Mouse (Mus musculus) spleen, adult 2 months (tissue): ENCODE measurements around the gene Zfp786. TPM values are rescaled to one million over a fixed set of nuclear protein-coding genes. Genes with fewer than 3 reads are reported as not detected.

Experiments used
- DNase-seq, 2 experiments: peaks; one replicate each; pipeline versions ENCODE4 v3.0.0 to v3.0.0-alpha.2; 2012 to 2021; ENCODE audit warnings: low spot score in 2 of 2, low read depth in 1 of 2
- H3K27ac ChIP-seq: fragments of 200-500 bp; 2 replicates; pipeline ENCODE4 v1.5.1; 2012; ENCODE audit warnings: low read length, inconsistent platforms; ENCODE audit not compliant: insufficient read depth
- H3K27me3 ChIP-seq: fragments of 200-500 bp; 2 replicates; pipeline ENCODE4 v1.6.1; 2012; ENCODE audit warnings: mild to moderate bottlenecking, moderate library complexity, low read length, inconsistent platforms; ENCODE audit not compliant: control insufficient read depth, insufficient read depth
- H3K36me3 ChIP-seq: fragments of 200-500 bp; 2 replicates; pipeline ENCODE4 v1.6.1; 2012; ENCODE audit warnings: mild to moderate bottlenecking, low read length, inconsistent platforms; ENCODE audit not compliant: control insufficient read depth, insufficient read depth
- H3K4me1 ChIP-seq: fragments of 200-500 bp; 2 replicates; pipeline ENCODE4 v1.6.1; 2011; ENCODE audit warnings: inconsistent platforms; ENCODE audit not compliant: control insufficient read depth, insufficient read depth, insufficient read length
- H3K4me3 ChIP-seq: fragments of 200-500 bp; 2 replicates; pipeline ENCODE4 v1.5.1; 2011; ENCODE audit warnings: mild to moderate bottlenecking, inconsistent platforms; ENCODE audit not compliant: insufficient read depth, insufficient read length; ENCODE audit errors: extremely low read depth
- CTCF ChIP-seq: fragments of 200-500 bp; IDR thresholded peaks from 2 replicates; pipeline ENCODE4 v1.5.1; 2011; ENCODE audit warnings: mild to moderate bottlenecking, inconsistent platforms; ENCODE audit not compliant: insufficient read depth, insufficient read length, insufficient replicate concordance; ENCODE audit errors: extremely low read depth
- POLR2A ChIP-seq: fragments of 200-500 bp; IDR thresholded peaks from 2 replicates; pipeline ENCODE4 v1.6.1; 2011; ENCODE audit warnings: low read depth, low read length, inconsistent platforms
- WGBS: fragments of 180-500 bp; shearing (Covaris S2); methylation state at CpG from one replicate; pipeline ENCODE4 v1.1.7; 2018; 5-methylcytosine and 5-hydroxymethylcytosine counted together
- polyA plus RNA-seq: library from polyadenylated mRNA; depleted of rRNA; stranded (reverse); fragments of >200 nt; gene quantifications from 2 replicates; pipeline ENCODE4 v1.2.3, GENCODE M21; 2012

Gene Zfp786
- polyA plus RNA-seq, 1 experiment, result 0.13 TPM

- H3K4me3 ChIP-seq, result no peak overlapping the region
- peaks cover 50% of the 10 kb centered on the region for H3K36me3 ChIP-seq
- TF ChIP-seq CTCF (peak; percentile 70; the same call in 1 of the 2 replicates), POLR2A (no peak)
- H3K4me1 ChIP-seq, result no peaks in the 10 kb centered on the region
- H3K27me3 ChIP-seq, result no peaks in the 10 kb centered on the region
- no peak overlapping the region for H3K27ac ChIP-seq
- peak; percentile 59 to 60 for DNase-seq
- WGBS, result 48% methylated on average over 6 of the region's 6 CpGs
These were observed 31.6 kb downstream of the Zfp786 start for GRCm38 (mm10) chr6:47799079-47799478.

GRCm38 (mm10) chr6:47794106-47794830 lies 36.4 kb downstream of the Zfp786 start:
- no peaks in the 10 kb centered on the region for H3K4me1 ChIP-seq
- peak in 1 of 2 experiments; percentile 22 for DNase-seq
- peak; percentile 19; the same call in 1 of the 2 replicates for TF ChIP-seq CTCF
- no peak for TF ChIP-seq POLR2A
- peaks cover 15% of the 10 kb centered on the region for H3K36me3 ChIP-seq
- H3K4me3 ChIP-seq, result no peak overlapping the region
- H3K27me3 ChIP-seq, result no peaks in the 10 kb centered on the region
- no peak overlapping the region for H3K27ac ChIP-seq
- 75% methylated on average over 10 of the region's 10 CpGs for WGBS

- peaks cover 15% of the 10 kb centered on the region for H3K36me3 ChIP-seq
- H3K27ac ChIP-seq, result no peak overlapping the region
- TF ChIP-seq POLR2A (no peak), CTCF (no peak)
- WGBS, result 83% methylated on average over 5 of the region's 5 CpGs
- peaks cover 4% of the 10 kb centered on the region; the same call in 1 of the 2 replicates for H3K4me1 ChIP-seq
- DNase-seq, result no peak
- H3K27me3 ChIP-seq, result no peaks in the 10 kb centered on the region
- no peak overlapping the region for H3K4me3 ChIP-seq
These were observed 37.4 kb downstream of the Zfp786 start for GRCm38 (mm10) chr6:47793284-47793683.

GRCm38 (mm10) chr6:47792533-47792932 lies 38.1 kb downstream of the Zfp786 start:
- DNase-seq, result no peak
- H3K27me3 ChIP-seq, result no peaks in the 10 kb centered on the region
- H3K36me3 ChIP-seq, result peaks cover 11% of the 10 kb centered on the region
- TF ChIP-seq CTCF (no peak), POLR2A (no peak)
- no peak overlapping the region for H3K4me3 ChIP-seq
- 95% methylated on average over 2 of the region's 2 CpGs for WGBS
- H3K4me1 ChIP-seq, result peaks cover 4% of the 10 kb centered on the region; the same call in 1 of the 2 replicates
- H3K27ac ChIP-seq, result no peak overlapping the region

GRCm38 (mm10) chr6:47790745-47791144 lies 39.9 kb downstream of the Zfp786 start:
- H3K27ac ChIP-seq, result no peak overlapping the region
- H3K27me3 ChIP-seq, result no peaks in the 10 kb centered on the region
- peaks cover 4% of the 10 kb centered on the region; the same call in 1 of the 2 replicates for H3K4me1 ChIP-seq
- H3K36me3 ChIP-seq, result peaks cover 2% of the 10 kb centered on the region; the same call in 1 of the 2 replicates
- no peak overlapping the region for H3K4me3 ChIP-seq
- no peak for DNase-seq
- 59% methylated on average over 2 of the region's 2 CpGs for WGBS
- TF ChIP-seq CTCF (no peak), POLR2A (no peak)

GRCm38 (mm10) chr6:47788821-47789220 lies 41.8 kb downstream of the Zfp786 start:
- no peak for TF ChIP-seq CTCF
- TF ChIP-seq POLR2A, result no peak
- Histone ChIP-seq H3K27me3 (no peaks in the 10 kb centered on the region), H3K4me3 (peak overlapping the region; percentile 64; the same call in 1 of the 2 replicates), H3K27ac (peak overlapping the region; percentile 87), H3K36me3 (no peaks in the 10 kb centered on the region), H3K4me1 (peaks cover 4% of the 10 kb centered on the region; the same call in 1 of the 2 replicates)
- 27% methylated on average over 3 of the region's 3 CpGs for WGBS
- no peak for DNase-seq
